Mouse (Mus musculus) ES-Bruce4 (cell line): Measurements from ENCODE around the gene Mfap2. TPM values are rescaled to one million over a fixed set of nuclear protein-coding genes. Genes with fewer than 3 reads are reported as not detected.

Source experiments
- H3K27ac ChIP-seq: 2 replicates; pipeline ENCODE4 v1.5.1; 2012; ENCODE audit warnings: low read length, inconsistent platforms; ENCODE audit not compliant: insufficient read depth
- H3K27me3 ChIP-seq: 2 replicates; pipeline ENCODE4 v1.6.1; 2012; ENCODE audit warnings: mild to moderate bottlenecking, low read length, inconsistent platforms; ENCODE audit not compliant: control insufficient read depth, poor library complexity, insufficient read depth, severe bottlenecking
- H3K36me3 ChIP-seq: 2 replicates; pipeline ENCODE4 v1.6.1; 2012; ENCODE audit warnings: inconsistent platforms, mild to moderate bottlenecking, low read length, moderate library complexity; ENCODE audit not compliant: control insufficient read depth, poor library complexity, insufficient read depth, severe bottlenecking
- H3K4me1 ChIP-seq: one replicate; pipeline ENCODE4 v1.8.1; 2011; ENCODE audit warnings: low read length; ENCODE audit not compliant: control insufficient read depth, insufficient read depth
- H3K4me3 ChIP-seq: 2 replicates; pipeline ENCODE4 v1.5.1; 2011; ENCODE audit warnings: low read depth, mild to moderate bottlenecking, low read length
- H3K9ac ChIP-seq: 2 replicates; pipeline ENCODE4 v1.6.1; 2012; ENCODE audit warnings: low read depth, mild to moderate bottlenecking, inconsistent platforms; ENCODE audit not compliant: poor library complexity, severe bottlenecking
- H3K9me3 ChIP-seq: replicated peaks from 2 replicates; pipeline ENCODE4 v1.6.1; 2012; ENCODE audit warnings: mild to moderate bottlenecking, low read length, inconsistent platforms; ENCODE audit not compliant: control insufficient read depth, poor library complexity, insufficient read depth, severe bottlenecking
- CTCF ChIP-seq: IDR thresholded peaks from one replicate; pipeline ENCODE4 v1.8.1; 2011; ENCODE audit warnings: low read depth, low read length
- EP300 ChIP-seq: IDR thresholded peaks from 2 replicates; pipeline ENCODE4 v1.6.1; 2011; ENCODE audit warnings: low read depth, low read length; ENCODE audit not compliant: insufficient read depth
- POLR2A ChIP-seq: IDR thresholded peaks from one replicate; pipeline ENCODE4 v1.8.1; 2011; ENCODE audit warnings: low read length; ENCODE audit not compliant: insufficient read depth
- polyA plus RNA-seq: library from polyadenylated mRNA; stranded (reverse); fragments of >200 nt; gene quantifications from 2 replicates; pipeline ENCODE4 v1.2.4, GENCODE M21; 2011; ENCODE audit warnings: low read depth; ENCODE audit not compliant: missing spikeins, insufficient read depth, insufficient read length

Mfap2 gene
- polyA plus RNA-seq, 1 experiment = 5.2 TPM

DNA sequence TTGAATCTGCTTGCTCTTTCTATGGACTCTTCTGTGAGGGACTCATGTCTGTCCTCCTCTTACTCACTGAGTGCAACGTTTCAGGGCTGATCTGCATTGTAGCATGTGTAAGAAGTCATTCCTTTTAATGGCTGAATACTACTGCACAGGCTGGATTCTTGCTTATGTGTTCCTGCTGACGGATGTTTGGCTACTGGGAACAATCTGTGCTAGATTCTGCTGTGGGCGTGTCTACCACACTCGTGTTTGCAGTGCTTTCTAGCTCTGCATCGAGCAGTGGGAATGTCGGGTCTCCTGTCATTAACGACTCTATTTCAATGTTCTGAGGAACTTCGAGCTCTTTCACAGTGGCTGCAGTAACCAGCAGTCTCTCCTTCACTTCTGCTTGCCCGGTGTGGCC is 13.8 kb downstream of the Mfap2 start:
- TF ChIP-seq CTCF = no peak
- no peak for TF ChIP-seq EP300
- TF ChIP-seq POLR2A = no peak
- Histone ChIP-seq H3K9ac (no peak overlapping the region), H3K4me3 (no peak overlapping the region), H3K27ac (no peak overlapping the region), H3K9me3 (no peaks in the 10 kb centered on the region), H3K36me3 (no peaks in the 10 kb centered on the region), H3K27me3 (no peaks in the 10 kb centered on the region), H3K4me1 (no peaks in the 10 kb centered on the region)

DNA sequence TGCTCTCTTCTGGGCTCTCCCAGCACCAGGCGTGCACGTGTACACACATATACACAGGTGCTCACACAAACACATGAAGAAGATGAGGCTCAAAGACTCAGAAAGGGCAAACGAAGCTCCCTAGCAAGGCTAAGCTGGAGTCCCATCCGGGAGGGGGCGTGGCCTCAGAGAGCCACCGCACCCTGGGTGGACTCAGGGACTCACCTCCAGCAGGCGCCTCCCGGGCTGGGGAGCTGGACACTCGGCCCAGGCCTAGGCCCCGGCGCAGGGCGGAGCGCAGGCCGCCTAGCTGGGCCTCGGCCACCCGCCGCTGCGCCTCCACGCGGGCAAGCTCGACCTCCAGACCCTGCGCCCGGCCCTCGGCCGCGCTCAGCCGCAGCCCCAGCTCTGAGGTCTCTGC is 14.8 kb downstream of the Mfap2 start:
- no peaks in the 10 kb centered on the region for H3K36me3 ChIP-seq
- no peaks in the 10 kb centered on the region for H3K4me1 ChIP-seq
- H3K27me3 ChIP-seq = no peaks in the 10 kb centered on the region
- peak overlapping the region; percentile 28; the same call in 1 of the 2 replicates for H3K4me3 ChIP-seq
- no peaks in the 10 kb centered on the region for H3K9me3 ChIP-seq
- H3K9ac ChIP-seq = peak overlapping the region; percentile 52
- no peak overlapping the region for H3K27ac ChIP-seq
- TF ChIP-seq POLR2A (no peak), CTCF (no peak), EP300 (no peak)

DNA sequence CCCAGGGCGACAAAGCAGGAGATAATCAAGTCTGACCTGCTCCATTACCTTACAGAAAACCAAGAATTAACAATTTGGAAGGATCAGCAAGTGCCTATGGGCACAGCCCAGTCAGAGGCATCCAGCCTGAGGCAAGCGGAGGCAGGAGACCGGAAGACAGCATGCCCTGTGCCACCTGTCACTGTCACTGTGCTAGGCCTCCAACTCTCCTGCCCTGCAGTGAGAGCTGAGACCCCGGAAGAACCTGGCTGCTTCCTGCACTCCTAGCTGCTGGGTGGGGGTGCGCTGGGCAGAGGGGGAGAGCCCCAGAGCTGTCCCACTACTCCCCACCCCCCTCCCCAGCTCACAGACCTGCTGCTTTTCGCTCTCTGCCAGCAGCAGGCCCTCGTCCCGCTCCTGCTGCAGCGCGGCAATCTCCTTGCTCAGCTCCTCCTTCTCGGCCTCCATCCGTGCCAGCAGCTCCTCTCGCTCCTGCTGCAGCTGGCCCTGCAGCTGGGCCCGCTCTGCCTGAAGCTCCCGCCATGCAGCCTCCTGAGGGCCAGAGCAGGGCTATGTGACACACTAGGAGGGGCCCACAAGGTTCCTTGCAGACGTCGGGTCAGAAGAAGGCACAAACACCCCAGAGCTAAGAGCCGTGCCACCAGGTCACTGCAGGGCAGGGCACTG is 20.5 kb downstream of the Mfap2 start:
- no peak overlapping the region for H3K27ac ChIP-seq
- H3K4me3 ChIP-seq = no peak overlapping the region
- H3K9me3 ChIP-seq = no peaks in the 10 kb centered on the region
- no peak overlapping the region for H3K9ac ChIP-seq
- 0 out of 2 replicates have a peak, but pooled peaks cover 4% of the 10 kb centered on the region for H3K36me3 ChIP-seq
- TF ChIP-seq EP300 = no peak
- no peaks in the 10 kb centered on the region for H3K27me3 ChIP-seq
- H3K4me1 ChIP-seq = no peaks in the 10 kb centered on the region

DNA sequence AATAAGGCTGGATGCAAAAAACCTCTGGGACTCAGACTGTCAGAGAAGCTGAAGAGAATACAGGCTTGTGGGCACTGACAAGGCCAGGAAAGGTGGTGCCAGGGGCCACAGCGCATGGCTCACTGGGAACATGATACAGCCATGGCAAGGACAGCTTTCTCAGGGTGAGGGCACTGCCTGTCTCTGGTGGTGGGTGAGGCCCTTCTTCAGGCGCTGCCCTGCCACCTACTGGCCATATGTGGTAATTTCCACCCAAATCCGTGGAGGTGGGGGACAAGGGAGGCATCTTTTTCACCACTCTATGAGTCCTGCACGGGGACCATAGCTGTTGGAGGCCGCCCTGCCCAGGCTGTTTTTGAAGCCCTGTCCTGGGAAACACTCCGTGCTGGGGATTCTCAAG is 21.5 kb downstream of the Mfap2 start:
- no peak overlapping the region for H3K9ac ChIP-seq
- H3K27ac ChIP-seq = no peak overlapping the region
- no peak overlapping the region for H3K4me3 ChIP-seq
- H3K9me3 ChIP-seq = no peaks in the 10 kb centered on the region
- H3K36me3 ChIP-seq = 0 out of 2 replicates have a peak, but pooled peaks cover 4% of the 10 kb centered on the region
- no peaks in the 10 kb centered on the region for H3K27me3 ChIP-seq
- H3K4me1 ChIP-seq = no peaks in the 10 kb centered on the region
- TF ChIP-seq EP300 = no peak
- no peak for TF ChIP-seq POLR2A
- TF ChIP-seq CTCF = peak; percentile 91

DNA sequence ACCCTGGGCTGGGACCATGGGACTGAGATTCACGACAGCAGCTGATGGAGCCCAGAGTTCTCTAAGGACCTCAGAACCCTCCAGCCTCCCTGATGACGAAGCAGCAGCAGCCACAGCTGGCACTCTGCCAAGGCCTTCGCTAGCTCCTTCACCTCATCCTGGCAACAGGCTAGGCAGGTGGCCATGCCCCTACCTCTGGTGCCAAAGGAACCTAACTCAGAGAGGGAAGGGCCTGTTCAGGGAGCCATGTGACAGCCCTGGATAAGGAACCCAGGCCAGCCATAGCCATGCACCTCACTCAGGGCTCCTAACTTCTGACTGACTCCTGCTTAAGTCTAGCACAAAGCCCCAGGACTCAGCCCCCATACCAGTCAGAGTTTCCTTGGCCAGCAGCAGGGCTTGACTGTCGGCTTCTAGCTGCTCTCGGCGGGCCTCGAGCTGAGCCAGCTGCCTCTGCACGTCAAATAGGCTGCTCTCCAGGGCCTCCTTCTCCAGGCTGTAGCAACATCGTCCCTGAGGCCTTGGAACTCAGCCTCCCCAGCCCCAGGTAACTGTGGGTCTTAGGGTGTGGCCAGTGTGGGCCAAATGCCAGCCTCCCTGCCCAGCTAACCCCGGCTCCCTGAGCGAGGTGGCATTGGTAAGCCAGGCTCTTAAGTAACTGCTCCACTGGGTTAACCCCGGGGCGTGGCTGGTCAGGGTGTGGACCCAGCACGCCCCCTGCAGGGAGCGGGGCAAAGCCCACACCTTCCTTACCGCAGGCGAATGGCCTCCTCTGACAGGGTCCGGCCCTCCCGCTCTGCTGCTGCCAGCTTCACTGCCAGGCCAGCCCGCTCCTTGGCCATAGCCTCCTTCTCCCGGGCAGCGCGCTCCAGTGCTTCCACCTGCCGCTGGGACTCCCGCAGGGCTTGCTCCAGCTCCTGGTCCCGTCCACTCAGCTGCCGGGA is 23.7 kb downstream of the Mfap2 start:
- Histone ChIP-seq H3K4me3 (no peak overlapping the region), H3K27me3 (no peaks in the 10 kb centered on the region), H3K9ac (no peak overlapping the region), H3K9me3 (no peaks in the 10 kb centered on the region), H3K27ac (no peak overlapping the region), H3K4me1 (no peaks in the 10 kb centered on the region), H3K36me3 (0 out of 2 replicates have a peak, but pooled peaks cover 4% of the 10 kb centered on the region)
- TF ChIP-seq EP300 = no peak
- no peak for TF ChIP-seq CTCF
- no peak for TF ChIP-seq POLR2A

DNA sequence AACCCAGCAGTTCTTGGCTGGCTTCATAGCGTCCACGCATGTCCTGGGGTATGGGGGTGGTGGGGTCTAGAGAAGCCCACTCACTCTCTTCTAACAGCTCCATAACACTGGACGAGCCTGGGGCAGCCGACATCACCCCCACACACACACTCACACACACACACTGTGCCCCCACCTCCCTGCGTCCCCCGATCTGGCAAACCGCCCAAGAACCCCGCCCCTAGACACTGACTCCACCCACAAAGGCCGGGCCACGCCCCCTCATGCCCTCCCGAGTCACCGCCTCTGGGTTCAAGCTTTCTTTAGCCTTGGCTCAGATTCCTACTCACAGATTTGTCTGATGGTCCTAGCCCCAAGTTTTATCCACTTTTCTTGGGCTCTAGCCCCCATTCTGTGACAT is 30.9 kb downstream of the Mfap2 start:
- no peaks in the 10 kb centered on the region for H3K4me1 ChIP-seq
- no peaks in the 10 kb centered on the region for H3K36me3 ChIP-seq
- no peaks in the 10 kb centered on the region for H3K27me3 ChIP-seq
- no peaks in the 10 kb centered on the region for H3K9me3 ChIP-seq
- no peak overlapping the region for H3K27ac ChIP-seq
- H3K4me3 ChIP-seq = peak overlapping the region; percentile 31
- no peak for TF ChIP-seq EP300
- TF ChIP-seq POLR2A = no peak
- no peak for TF ChIP-seq CTCF
- peak overlapping the region; percentile 11; the same call in 1 of the 2 replicates for H3K9ac ChIP-seq
